ENCODE assay signal across 8 mouse cellular contexts in the genomic region with DNA sequence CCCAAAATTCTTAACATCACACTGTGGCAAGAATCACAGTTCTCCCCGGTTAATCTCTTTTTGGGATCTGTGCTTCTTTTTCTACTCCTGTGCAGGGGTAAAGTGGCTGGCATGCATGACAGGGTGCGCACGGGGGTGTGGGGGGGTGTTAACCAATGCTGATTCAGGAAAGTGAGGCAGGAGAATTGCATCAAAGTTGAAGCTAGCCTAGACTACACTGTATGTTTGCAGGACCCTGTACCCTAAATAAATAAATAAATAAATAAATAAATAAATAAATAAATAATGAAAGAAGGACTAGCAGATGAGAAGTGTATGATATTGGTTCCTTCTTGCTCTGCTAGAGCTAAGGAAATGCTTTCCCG. TPM values are rescaled to one million over a fixed set of nuclear protein-coding genes. Genes with fewer than 3 reads are reported as not detected.
DNase-seq lines count a peak whose midpoint lies in the region; ATAC-seq and TF ChIP-seq lines count a peak whose summit lies in the region.

No protein-coding gene starts in this region.

- ATAC-seq in embryonic facial prominence, embryonic 11.5 days (replicated peaks; ENCODE audit: insufficient number of reproducible peaks, low FRiP score, low TSS enrichment, low read depth) = peak; percentile 16; the same call in 1 of the 2 replicates
- ATAC-seq in hindbrain, embryonic 16.5 days = no peak
- ATAC-seq in midbrain, embryonic 14.5 days (ENCODE audit: low FRiP score, low TSS enrichment) = no peak; the same call in none of the 2 replicates

- no peaks in the 10 kb centered on the region for H3K36me3 ChIP-seq in kidney, adult 2 months (ENCODE audit: control insufficient read depth, insufficient read depth, low read length)
- no peaks in the 10 kb centered on the region for H3K36me3 ChIP-seq in embryonic facial prominence, embryonic 11.5 days (replicated peaks; ENCODE audit: control insufficient read depth, insufficient read depth, low read depth, low read length)
- no peaks in the 10 kb centered on the region for H3K36me3 ChIP-seq in hindbrain, embryonic 16.5 days (ENCODE audit: control insufficient read depth, insufficient read depth, low read length)
- H3K36me3 ChIP-seq in midbrain, embryonic 14.5 days (ENCODE audit: control insufficient read depth, insufficient read depth, low read length) = no peaks in the 10 kb centered on the region

- no peak for TF ChIP-seq POLR2A in kidney, adult 2 months (IDR thresholded peaks at IDR 0.05; ENCODE audit: low read depth, low read length)

- H3K4me1 ChIP-seq in kidney, adult 2 months (ENCODE audit: control insufficient read depth, insufficient read depth, low read length) = peaks cover 9% of the 10 kb centered on the region
- H3K4me1 ChIP-seq in embryonic facial prominence, embryonic 11.5 days (ENCODE audit: control insufficient read depth, insufficient read depth, low read length) = no peaks in the 10 kb centered on the region; the same call in 1 of the 2 replicates
- peaks cover 35% of the 10 kb centered on the region for H3K4me1 ChIP-seq in hindbrain, embryonic 16.5 days (ENCODE audit: control insufficient read depth, insufficient read depth, low read depth, low read length)
- H3K4me1 ChIP-seq in midbrain, embryonic 14.5 days (ENCODE audit: control insufficient read depth, insufficient read depth, low read length) = peaks cover 31% of the 10 kb centered on the region

- no peaks in the 10 kb centered on the region for H3K27me3 ChIP-seq in kidney, adult 2 months (replicated peaks; ENCODE audit: control insufficient read depth, insufficient read depth, low read length)
- H3K27me3 ChIP-seq in embryonic facial prominence, embryonic 11.5 days (ENCODE audit: control insufficient read depth, insufficient read depth, low read length) = no peaks in the 10 kb centered on the region
- no peaks in the 10 kb centered on the region for H3K27me3 ChIP-seq in hindbrain, embryonic 16.5 days (replicated peaks; ENCODE audit: control insufficient read depth, insufficient read depth, low read length)
- H3K27me3 ChIP-seq in midbrain, embryonic 14.5 days (ENCODE audit: control insufficient read depth, insufficient read depth, low read length) = no peaks in the 10 kb centered on the region

- no peak overlapping the region for H3K9ac ChIP-seq in embryonic facial prominence, embryonic 11.5 days (replicated peaks; ENCODE audit: low read length)
- no peak overlapping the region; the same call in 1 of the 2 replicates for H3K9ac ChIP-seq in hindbrain, embryonic 16.5 days (ENCODE audit: low read depth, low read length)
- H3K9ac ChIP-seq in midbrain, embryonic 14.5 days (replicated peaks; ENCODE audit: low read length) = no peak overlapping the region

- H3K4me2 ChIP-seq in embryonic facial prominence, embryonic 11.5 days (ENCODE audit: low read depth, low read length) = no peak overlapping the region
- H3K4me2 ChIP-seq in hindbrain, embryonic 16.5 days (ENCODE audit: low read length) = peak overlapping the region; percentile 41; the same call in 1 of the 2 replicates
- H3K4me2 ChIP-seq in midbrain, embryonic 14.5 days (ENCODE audit: low read length) = peak overlapping the region; percentile 78

- WGBS in kidney, adult 2 months = 14% methylated on average over 4 of the region's 4 CpGs
- 26% methylated on average over 4 of the region's 4 CpGs for WGBS in embryonic facial prominence, embryonic 11.5 days
- WGBS in hindbrain, embryonic 16.5 days = 19% methylated on average over 4 of the region's 4 CpGs
- 14% methylated on average over 4 of the region's 4 CpGs for WGBS in midbrain, embryonic 14.5 days

- no peak for TF ChIP-seq CTCF in kidney, adult 2 months (conservative IDR thresholded peaks at IDR 0.05; ENCODE audit: insufficient read depth, insufficient read length, low read depth, low read length)

- no peaks in the 10 kb centered on the region for H3K9me3 ChIP-seq in embryonic facial prominence, embryonic 11.5 days (replicated peaks; ENCODE audit: control insufficient read depth, low read length)
- H3K9me3 ChIP-seq in hindbrain, embryonic 16.5 days (ENCODE audit: control insufficient read depth, low read length) = no peaks in the 10 kb centered on the region
- no peaks in the 10 kb centered on the region for H3K9me3 ChIP-seq in midbrain, embryonic 14.5 days (ENCODE audit: control insufficient read depth, low read length)

- peak overlapping the region; percentile 84 for H3K4me3 ChIP-seq in kidney, adult 2 months (ENCODE audit: insufficient read depth, low read depth, low read length)
- peak overlapping the region; percentile 81 for H3K4me3 ChIP-seq in embryonic facial prominence, embryonic 11.5 days (ENCODE audit: low read depth, low read length)
- H3K4me3 ChIP-seq in hindbrain, embryonic 16.5 days (ENCODE audit: low read length) = peak overlapping the region; percentile 90
- H3K4me3 ChIP-seq in midbrain, embryonic 14.5 days (replicated peaks; ENCODE audit: low read depth, low read length) = peak overlapping the region; percentile 55

- no peak for DNase-seq in kidney, adult 2 months
- DNase-seq in kidney, adult 18-20 months = no peak
- DNase-seq in embryonic facial prominence, embryonic 11.5 days (ENCODE audit: low spot score) = no peak
- DNase-seq in midbrain, embryonic 14.5 days = no peak
- DNase-seq in cerebellum, postnatal 4 days (ENCODE audit: low spot score in 2 of 2) = no peak
- DNase-seq in left cerebral cortex, postnatal 25 days (ENCODE audit: low spot score in 2 of 2) = no peak
- no peak for DNase-seq in kidney, adult 9 months

- no peak overlapping the region for H3K27ac ChIP-seq in kidney, adult 2 months (ENCODE audit: insufficient read depth, low read depth, low read length)
- H3K27ac ChIP-seq in embryonic facial prominence, embryonic 11.5 days (replicated peaks; ENCODE audit: low read depth, low read length) = no peak overlapping the region
- no peak overlapping the region for H3K27ac ChIP-seq in hindbrain, embryonic 16.5 days (ENCODE audit: low read depth, low read length)
- H3K27ac ChIP-seq in midbrain, embryonic 14.5 days (replicated peaks; ENCODE audit: low read depth, low read length) = no peak overlapping the region

- intact Hi-C loops in left cerebral cortex, postnatal 25 days (cut with DNase I) = loop anchor here (5.0 kb wide), 1 partner anchor 69 kb away; the partner anchor contains the start of genes Pcsk7 and Rnf214

RNA-seq across cellular contexts. Expression of gene Bace1, which starts 0.3 kb away (rescaled TPM):
- polyA plus RNA-seq in kidney, adult 2 months (2012; rRNA removed) = 26.8 and 31.7 TPM in 2 replicates
- polyA plus RNA-seq in embryonic facial prominence, embryonic 11.5 days (2014; fragmentation: Nextera tagmentation; extraction: Ambion mirVana) = 17.8 and 22.8 TPM in 2 replicates
- polyA plus RNA-seq in hindbrain, embryonic 16.5 days (2015; fragmentation: Nextera tagmentation; extraction: Ambion mirVana) = 42.9 and 52.0 TPM in 2 replicates
- 46.5 and 56.5 TPM in 2 replicates for polyA plus RNA-seq in midbrain, embryonic 14.5 days (2014; fragmentation: Nextera tagmentation; extraction: Ambion mirVana)
- 10 to 100 TPM; 94.6 to 96.2 TPM for total RNA-seq in left cerebral cortex, postnatal 25 days (2021)

RNA-seq across cellular contexts. Expression of gene Cep164, which starts 9.6 kb away (rescaled TPM):
- 14.6 and 17.8 TPM in 2 replicates for polyA plus RNA-seq in kidney, adult 2 months (2012; rRNA removed)
- 21.7 and 22.0 TPM in 2 replicates for polyA plus RNA-seq in embryonic facial prominence, embryonic 11.5 days (2014; fragmentation: Nextera tagmentation; extraction: Ambion mirVana)
- polyA plus RNA-seq in hindbrain, embryonic 16.5 days (2015; fragmentation: Nextera tagmentation; extraction: Ambion mirVana) = 12.2 TPM in 2 replicates
- polyA plus RNA-seq in midbrain, embryonic 14.5 days (2014; fragmentation: Nextera tagmentation; extraction: Ambion mirVana) = 13.0 and 18.0 TPM in 2 replicates
- total RNA-seq in left cerebral cortex, postnatal 25 days (2021) = 10 to 100 TPM; 10.5 to 10.9 TPM
